Mouse (Mus musculus) gastrocnemius, postnatal 4 days (tissue): ENCODE measurements around the gene Lclat1. TPM values are rescaled to one million over a fixed set of nuclear protein-coding genes. Genes with fewer than 3 reads are reported as not detected.
"Not testable (repeated sequence)": the region's sequence is repeated elsewhere in the genome, so short reads cannot be mapped to it uniquely, and the experiment has no call there.

ENCODE experiments used
- DNase-seq, 2 experiments: peaks; one replicate each; pipeline ENCODE4 v3.0.0; 2021 to 2022; ENCODE audit warnings: low spot score in 2 of 2, mixed read lengths in 2 of 2
- total RNA-seq, 2 experiments: library from RNA; stranded (reverse); gene quantifications; 2 replicates each; pipeline ENCODE4 v1.2.3; 2021

Gene Lclat1
- total RNA-seq, 2 experiments from 2014 or later, result 19.6 to 19.7 TPM

GRCm38 (mm10) chr17:73237178-73237853 lies 129.5 kb downstream of the Lclat1 start:
- DNase-seq, result no peak

DNA sequence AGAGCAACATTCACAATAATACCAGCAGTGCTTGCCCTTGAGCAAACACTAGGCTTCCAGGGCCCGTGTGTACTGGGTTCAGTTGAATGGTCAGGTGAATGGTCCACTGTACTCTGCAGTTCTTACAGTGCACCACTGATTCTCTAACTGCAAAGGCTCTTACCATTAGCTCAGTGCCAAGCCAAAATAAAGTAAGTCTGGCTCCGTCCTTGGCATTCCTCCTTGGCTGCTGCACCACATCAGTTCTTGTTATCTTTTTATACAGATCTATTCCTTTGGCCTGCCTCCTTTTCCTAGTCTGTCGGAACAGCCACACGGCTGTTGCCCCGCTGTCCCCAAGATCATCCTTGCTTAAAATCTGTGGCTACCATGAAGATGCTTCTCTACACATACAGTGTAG lies 130.7 kb downstream of the Lclat1 start:
- DNase-seq, result no peak

DNA sequence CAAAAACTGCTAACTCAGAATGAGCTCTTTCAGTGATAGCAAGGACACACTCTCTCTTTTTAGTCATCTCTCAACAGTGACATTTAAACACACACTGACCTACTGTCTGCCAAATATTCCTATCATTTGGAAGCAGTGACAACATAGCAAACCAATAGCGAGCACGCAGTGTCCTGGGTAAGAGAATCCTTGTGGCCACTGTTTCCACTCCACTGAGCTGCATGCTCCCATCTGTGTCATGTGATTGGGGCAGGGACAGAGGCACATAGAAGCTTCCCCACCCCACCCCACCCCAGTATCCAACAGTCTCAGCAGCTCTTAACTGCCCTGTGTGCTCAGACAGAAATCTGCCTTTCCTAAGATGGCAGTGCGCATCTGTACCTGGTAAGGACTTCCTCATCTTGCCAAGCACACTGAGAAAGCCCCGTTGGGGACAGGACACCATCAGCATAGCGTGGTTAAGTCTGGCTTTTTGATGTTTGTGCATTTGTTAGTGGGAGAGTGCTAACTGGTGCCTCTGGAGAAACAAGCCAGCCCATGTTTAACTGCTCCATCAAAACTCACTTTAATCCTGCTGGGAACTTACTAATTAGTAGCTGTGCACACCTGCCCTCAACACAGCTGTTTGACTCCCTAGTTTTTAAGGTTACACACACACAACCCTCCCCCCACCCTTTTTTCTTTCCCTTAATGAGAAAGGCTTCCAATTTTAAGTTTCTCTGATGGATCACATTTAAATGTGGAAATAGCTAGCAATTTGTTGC lies 133.5 kb downstream of the Lclat1 start:
- DNase-seq, result no peak

GRCm38 (mm10) chr17:73243676-73244075 lies 135.9 kb downstream of the Lclat1 start:
- no peak for DNase-seq

- no peak for DNase-seq
These were observed 136.8 kb downstream of the Lclat1 start for GRCm38 (mm10) chr17:73244596-73244995.

GRCm38 (mm10) chr17:73245089-73245684 lies 137.4 kb downstream of the Lclat1 start:
- DNase-seq, result no peak

GRCm38 (mm10) chr17:73246036-73246435 lies 138.3 kb downstream of the Lclat1 start:
- no peak for DNase-seq

- DNase-seq, result no peak
These were observed 139.1 kb downstream of the Lclat1 start for GRCm38 (mm10) chr17:73246926-73247325.

DNA sequence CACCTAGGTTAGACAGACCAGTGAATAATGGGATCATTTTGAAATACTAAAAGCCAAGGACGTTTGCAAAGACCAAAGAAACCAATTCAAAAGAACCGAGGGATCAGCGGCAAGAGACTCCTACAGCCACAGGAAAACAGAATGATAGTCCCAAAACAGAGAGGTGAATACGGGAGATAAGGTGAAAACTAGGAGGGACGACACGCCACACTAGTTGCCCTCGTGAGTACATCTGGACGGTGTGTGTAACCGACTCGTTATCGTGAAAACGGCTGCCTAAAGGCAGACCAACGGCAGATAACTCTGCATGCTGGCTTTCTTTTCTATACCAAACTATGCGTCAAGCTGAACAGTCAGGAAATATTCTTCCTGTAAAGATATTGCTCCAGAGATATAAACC lies 140.0 kb downstream of the Lclat1 start:
- no peak for DNase-seq

GRCm38 (mm10) chr17:73250488-73251141 lies 142.8 kb downstream of the Lclat1 start:
- DNase-seq, result no peak

DNA sequence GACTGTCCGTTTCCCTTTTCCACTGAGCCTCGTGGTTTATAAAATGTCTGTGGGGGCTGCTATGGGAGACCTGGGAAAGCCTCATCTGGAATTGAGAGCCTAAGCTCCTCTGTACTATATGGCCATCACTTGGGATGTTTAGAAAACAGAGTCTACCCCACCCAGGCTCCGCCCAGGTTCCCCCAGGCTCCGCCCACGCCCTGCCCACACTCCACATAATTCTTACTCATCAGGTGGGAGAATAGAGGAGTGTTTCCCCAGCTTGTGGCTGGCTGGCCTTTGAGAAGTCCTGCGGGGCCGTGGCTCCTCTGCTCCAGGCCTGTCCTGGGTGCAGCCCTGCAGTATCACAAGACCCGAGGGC lies 143.3 kb downstream of the Lclat1 start:
- DNase-seq, result no peak

DNA sequence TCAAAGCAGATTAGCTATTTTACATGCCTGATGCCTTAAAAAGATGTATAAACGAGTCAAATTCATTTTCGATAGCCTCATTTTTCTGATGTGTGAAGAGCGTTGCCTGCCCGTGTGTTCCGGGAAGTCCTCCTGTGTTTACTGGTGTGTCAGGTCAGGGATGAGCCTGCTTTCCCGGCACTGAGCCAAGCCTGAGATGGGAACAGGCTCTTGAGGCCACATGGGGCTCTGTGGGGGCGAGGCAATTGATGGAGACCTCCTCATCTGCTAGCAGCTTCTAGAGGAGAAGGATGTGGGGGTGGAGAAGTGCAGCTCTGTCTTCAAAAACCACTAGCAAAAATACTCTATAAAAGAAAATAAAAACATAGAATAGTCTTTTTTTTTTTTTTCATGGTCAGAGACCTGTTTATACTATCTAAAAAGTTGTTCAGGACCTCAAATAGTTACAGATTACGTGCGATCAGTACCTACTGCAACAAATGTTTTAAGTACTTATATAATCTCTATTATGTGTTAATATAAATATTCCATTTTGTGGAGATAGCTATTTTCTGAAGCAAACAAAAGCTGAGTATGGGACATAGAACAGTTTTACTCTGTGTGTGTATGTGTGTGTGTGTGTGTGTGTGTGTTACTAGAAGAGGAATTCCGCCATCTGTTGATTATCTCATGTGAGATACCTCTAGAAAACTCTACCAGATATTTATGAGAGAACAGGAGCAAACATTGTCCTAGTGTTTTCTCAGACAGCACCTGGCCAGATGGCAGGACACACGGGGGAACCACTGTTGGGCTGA lies 144.2 kb downstream of the Lclat1 start:
- DNase-seq, result no peak

DNA sequence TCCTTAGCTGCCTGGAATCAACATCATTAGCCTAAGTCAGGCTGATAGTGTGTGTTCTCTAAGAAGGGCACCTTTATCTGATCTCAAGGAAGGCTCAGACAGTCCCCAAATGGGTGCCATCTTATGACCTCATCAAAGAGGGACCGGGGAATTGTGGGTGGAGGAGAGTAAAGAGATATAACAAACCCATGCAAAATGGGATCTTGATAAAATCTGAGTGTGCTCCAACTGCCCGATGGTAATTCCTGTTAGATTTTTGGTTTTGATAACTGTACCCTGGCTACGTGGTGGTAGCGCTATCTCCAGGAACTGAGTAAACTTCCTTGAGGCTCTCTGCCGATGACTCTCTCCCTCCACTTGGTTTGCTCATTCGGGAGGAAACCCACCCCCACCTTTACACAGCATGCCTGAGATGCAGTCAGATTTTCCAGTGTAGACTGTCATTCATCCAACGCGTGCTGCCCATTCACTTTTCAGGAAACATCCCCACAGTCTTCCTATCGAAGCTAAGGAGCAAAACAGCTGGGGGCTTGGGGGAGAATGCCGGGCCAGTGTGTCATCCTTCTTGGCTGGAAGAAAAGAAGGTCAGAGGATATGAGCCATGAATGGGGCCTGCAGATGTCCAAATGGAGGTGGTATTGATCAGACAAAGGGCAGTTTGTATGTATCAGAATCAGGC lies 145.6 kb downstream of the Lclat1 start:
- no peak for DNase-seq

- DNase-seq, result no peak
These were observed 148.0 kb downstream of the Lclat1 start for GRCm38 (mm10) chr17:73255801-73256200.

GRCm38 (mm10) chr17:73258620-73259019 lies 150.8 kb downstream of the Lclat1 start:
- peak; percentile 24 to 35 for DNase-seq

DNA sequence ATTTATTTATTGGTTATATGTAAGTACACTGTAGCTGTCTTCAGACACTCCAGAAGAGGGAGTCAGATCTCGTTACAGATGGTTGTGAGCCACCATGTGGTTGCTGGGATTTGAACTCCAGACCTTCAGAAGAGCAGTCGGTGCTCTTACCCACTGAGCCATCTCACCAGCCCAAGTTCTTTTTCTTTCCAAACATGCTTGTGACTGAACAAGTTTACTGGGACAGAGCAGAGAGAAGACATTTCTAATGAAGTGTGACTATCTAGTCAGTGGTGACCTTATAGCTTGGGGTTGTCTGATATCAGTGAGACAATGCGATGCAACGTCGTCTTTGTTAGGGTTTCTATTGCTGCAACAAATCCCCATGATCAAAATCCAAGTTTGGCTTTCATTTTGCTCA lies 151.5 kb downstream of the Lclat1 start:
- not testable (repeated sequence) for DNase-seq

DNA sequence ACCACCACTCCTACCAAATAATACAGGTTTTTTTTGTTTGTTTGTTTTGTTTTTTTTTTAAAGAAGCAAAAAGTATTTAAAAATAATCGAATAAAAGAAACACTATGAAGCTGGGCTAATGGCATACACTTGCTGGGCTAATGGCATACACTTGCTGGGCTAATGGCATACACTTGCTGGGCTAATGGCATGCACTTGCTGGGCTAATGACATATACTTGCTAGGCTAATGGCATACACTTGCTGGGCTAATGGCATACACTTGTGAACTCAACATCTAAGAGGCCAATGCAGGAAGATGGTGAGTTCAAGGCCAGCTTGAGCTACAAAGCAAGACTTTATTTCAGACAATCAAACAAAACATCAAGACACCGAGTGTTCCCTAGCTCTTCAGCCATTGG lies 154.8 kb downstream of the Lclat1 start:
- DNase-seq, result no peak

DNA sequence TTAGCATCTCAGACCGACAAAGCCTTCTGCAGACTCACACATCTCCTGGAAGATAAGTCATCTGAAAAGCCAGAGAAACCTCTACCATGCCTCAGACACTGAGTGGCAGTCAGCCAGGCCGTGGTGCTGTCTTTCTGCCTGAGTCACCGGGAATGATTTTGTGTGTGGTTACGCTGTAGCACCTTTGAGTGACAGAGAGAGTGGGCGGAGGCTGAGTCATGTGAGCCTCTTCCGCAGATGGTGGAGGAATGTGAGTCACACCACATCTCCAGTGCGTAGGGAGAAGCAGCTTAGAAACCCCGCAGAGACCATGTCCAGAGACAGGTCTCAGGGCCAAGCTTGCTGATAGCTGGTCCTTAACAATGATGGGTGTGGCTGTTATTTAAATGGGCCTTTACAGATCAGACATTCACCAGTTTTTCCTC lies 155.3 kb downstream of the Lclat1 start:
- no peak for DNase-seq

DNA sequence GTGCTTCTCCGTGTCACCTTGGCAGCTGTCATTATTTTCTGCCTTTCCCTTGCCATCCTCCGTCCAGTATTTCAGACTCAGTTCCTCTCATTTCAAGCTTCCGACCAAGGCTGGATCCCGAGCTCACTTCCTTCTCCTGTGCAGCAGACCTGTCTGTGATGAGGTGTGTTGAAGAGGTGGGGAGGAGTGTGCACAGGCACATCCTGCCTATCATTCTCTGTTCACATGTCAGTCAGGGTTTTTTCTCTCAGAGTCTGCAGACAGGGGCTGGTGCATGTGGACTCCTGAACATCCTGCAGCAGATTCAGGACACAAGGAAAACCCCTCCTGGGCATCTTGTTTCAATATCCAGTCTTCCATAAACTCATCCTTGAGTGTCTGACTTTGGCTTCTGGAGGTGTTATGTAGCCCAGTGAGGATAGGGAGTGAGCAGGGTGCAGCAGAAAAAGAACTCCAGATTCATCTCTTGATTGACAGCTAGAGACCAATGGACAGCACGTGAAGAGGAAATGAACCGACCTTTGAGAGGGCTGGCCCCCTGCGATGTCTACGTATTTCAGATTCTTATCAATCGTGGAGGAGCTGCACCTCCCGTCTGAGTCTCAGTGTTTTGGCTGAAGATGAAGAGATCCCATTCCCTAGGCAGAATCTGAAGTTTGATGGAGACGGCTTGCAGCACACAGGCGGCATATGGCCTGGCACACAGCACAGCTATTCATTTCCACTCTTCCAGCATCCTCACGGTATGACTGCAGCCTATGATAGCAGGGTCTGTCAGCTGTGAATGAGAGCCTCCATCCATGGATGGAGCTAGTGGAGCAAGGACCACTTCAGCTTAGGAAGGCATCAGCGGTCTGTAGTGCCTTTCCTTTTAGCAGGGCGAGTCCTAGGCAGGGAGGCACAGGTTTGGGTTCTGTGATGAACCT lies 163.3 kb downstream of the Lclat1 start:
- no peak for DNase-seq
